Mouse (Mus musculus) myocyte (in vitro differentiated cells): ENCODE data around the gene Elmsan1. TPM values are rescaled to one million over a fixed set of nuclear protein-coding genes. Genes with fewer than 3 reads are reported as not detected.

Source experiments
- H3K27me3 ChIP-seq: one replicate; pipeline ENCODE4 v1.6.1; 2011; ENCODE audit not compliant: control insufficient read depth, insufficient read depth, insufficient read length
- H3K36me3 ChIP-seq: one replicate; pipeline ENCODE4 v1.6.1; 2011; ENCODE audit not compliant: control insufficient read depth, insufficient read depth
- H3K4me2 ChIP-seq: one replicate; pipeline ENCODE4 v1.6.1; 2011; ENCODE audit warnings: low read depth, control low read depth
- H3K4me3 ChIP-seq: one replicate; pipeline ENCODE4 v1.5.1; 2011; ENCODE audit warnings: mild to moderate bottlenecking, control low read depth, moderate library complexity
- H3K79me2 ChIP-seq: one replicate; pipeline ENCODE4 v1.6.1; 2011; ENCODE audit not compliant: control insufficient read depth, insufficient read depth
- H3ac ChIP-seq: one replicate; pipeline ENCODE4 v1.6.1; 2011; ENCODE audit not compliant: control insufficient read depth, insufficient read length
- CEBPB ChIP-seq: IDR thresholded peaks from 2 replicates; pipeline ENCODE4 v1.6.1; 2011; ENCODE audit warnings: mild to moderate bottlenecking, moderate library complexity; ENCODE audit not compliant: poor library complexity, insufficient read depth, severe bottlenecking
- E2F4 ChIP-seq: IDR thresholded peaks from one replicate; pipeline ENCODE4 v1.6.1; 2011; ENCODE audit warnings: mild to moderate bottlenecking, control low read depth, moderate library complexity; ENCODE audit not compliant: insufficient read depth
- MAX ChIP-seq: IDR thresholded peaks from one replicate; pipeline ENCODE4 v1.6.1; 2011; ENCODE audit warnings: low read depth, mild to moderate bottlenecking, control low read depth
- MYOD1 ChIP-seq, 3 experiments: IDR thresholded peaks; one replicate each; pipeline ENCODE4 v1.6.1; 2011; ENCODE audit warnings: control low read depth in 2 of 3, low read depth in 2 of 3, mild to moderate bottlenecking in 2 of 3, moderate library complexity in 1 of 3; ENCODE audit not compliant: insufficient read length in 2 of 3, control insufficient read depth in 1 of 3
- MYOG ChIP-seq, 3 experiments: IDR thresholded peaks; one replicate each; pipeline ENCODE4 v1.6.1; 2011; ENCODE audit warnings: control low read depth in 2 of 3, low read depth in 2 of 3, mild to moderate bottlenecking in 2 of 3; ENCODE audit not compliant: insufficient read length in 2 of 3, control insufficient read depth in 1 of 3, insufficient read depth in 1 of 3
- POLR2A ChIP-seq: IDR thresholded peaks from one replicate; pipeline ENCODE4 v1.6.1; 2011; ENCODE audit warnings: low read depth, mild to moderate bottlenecking, control low read depth, moderate library complexity; ENCODE audit not compliant: insufficient read length
- POLR2AphosphoS2 ChIP-seq: IDR thresholded peaks from one replicate; pipeline ENCODE4 v1.6.1; 2011; ENCODE audit warnings: low read depth, control low read depth; ENCODE audit not compliant: insufficient read length
- REST ChIP-seq: IDR thresholded peaks from one replicate; pipeline ENCODE4 v1.6.1; 2011; ENCODE audit warnings: mild to moderate bottlenecking, control low read depth, moderate library complexity; ENCODE audit not compliant: insufficient read depth, insufficient read length
- SRF ChIP-seq: IDR thresholded peaks from one replicate; pipeline ENCODE4 v1.6.1; 2011; ENCODE audit warnings: low read depth; ENCODE audit not compliant: control insufficient read depth, insufficient read length
- TCF12 ChIP-seq: IDR thresholded peaks from one replicate; pipeline ENCODE4 v1.6.1; 2011; ENCODE audit warnings: mild to moderate bottlenecking, control low read depth; ENCODE audit not compliant: poor library complexity, insufficient read depth, severe bottlenecking
- TCF3 ChIP-seq: IDR thresholded peaks from one replicate; pipeline ENCODE4 v1.6.1; 2011; ENCODE audit warnings: low read depth, control low read depth; ENCODE audit not compliant: insufficient read length
- USF1 ChIP-seq: IDR thresholded peaks from one replicate; pipeline ENCODE4 v1.6.1; 2011; ENCODE audit warnings: low read depth, mild to moderate bottlenecking, control low read depth, moderate library complexity
- polyA plus RNA-seq: library from polyadenylated mRNA; unstranded; fragments of >200 nt; fragmentation: generic; extraction: Trizol; gene quantifications from one replicate; pipeline ENCODE4 v1.2.1, GENCODE M21; 2012; ENCODE audit warnings: missing spikeins

Elmsan1 gene
- polyA plus RNA-seq, 1 experiment: 13.7 TPM

DNA sequence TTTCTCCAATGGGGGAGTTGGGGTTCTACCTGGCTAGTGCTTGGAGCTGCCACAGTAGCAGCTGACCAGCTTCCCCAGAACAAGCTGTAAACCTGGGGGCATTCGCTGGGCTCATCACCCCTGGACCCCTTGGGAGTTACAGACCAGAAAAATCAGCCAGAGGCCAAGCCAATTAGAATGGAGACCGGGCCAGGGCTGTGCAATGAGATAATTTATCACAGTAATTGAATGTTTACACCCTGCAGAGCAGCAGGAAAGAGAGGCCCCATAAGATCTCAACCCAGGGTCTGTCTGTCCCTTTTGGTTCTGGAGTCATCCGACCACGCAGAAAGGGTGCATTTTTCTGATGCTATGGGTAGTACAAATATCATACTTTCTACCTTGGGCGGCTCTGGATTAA lies 26.9 kb downstream of the Elmsan1 start:
- Histone ChIP-seq H3K36me3 (no peaks in the 10 kb centered on the region), H3K4me2 (peak overlapping the region; percentile 93), H3K27me3 (no peaks in the 10 kb centered on the region), H3K79me2 (peaks cover 75% of the 10 kb centered on the region), H3ac (peak overlapping the region; percentile 98), H3K4me3 (peak overlapping the region; percentile 71)
- TF ChIP-seq CEBPB (no peak), POLR2A (no peak), MYOD1 (IDR thresholded peaks at IDR 0.05; ENCODE audit: control insufficient read depth in 1 of 3, insufficient read length in 2 of 3, low read depth in 2 of 3) (no peak), MAX (no peak), TCF12 (no peak), E2F4 (no peak), TCF3 (no peak), POLR2AphosphoS2 (no peak), MYOG (IDR thresholded peaks at IDR 0.05; ENCODE audit: control insufficient read depth in 1 of 3, insufficient read depth in 1 of 3, insufficient read length in 2 of 3, low read depth in 2 of 3) (no peak), SRF (no peak), REST (no peak), USF1 (no peak)

DNA sequence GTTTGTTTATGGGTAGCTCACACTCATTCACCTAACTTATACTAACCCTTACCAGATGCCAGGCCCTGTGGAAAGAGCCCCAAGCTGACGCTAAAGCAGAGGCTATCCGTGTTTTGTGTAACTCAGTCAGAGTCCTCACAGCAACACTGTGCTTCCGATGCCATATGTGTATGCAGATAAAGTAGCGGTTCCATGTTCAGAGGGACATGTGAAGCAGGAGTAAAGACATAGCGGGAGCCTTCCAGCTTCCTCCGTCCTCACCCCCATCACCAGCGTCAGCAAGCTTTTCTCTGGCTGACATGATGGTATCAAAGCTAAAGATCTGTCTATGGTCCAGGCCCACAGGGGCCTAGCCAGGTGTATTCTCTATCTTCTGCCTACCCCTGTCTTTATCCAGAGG lies 27.5 kb downstream of the Elmsan1 start:
- Histone ChIP-seq H3ac (no peak overlapping the region), H3K27me3 (no peaks in the 10 kb centered on the region), H3K4me2 (peak overlapping the region; percentile 93), H3K79me2 (peaks cover 75% of the 10 kb centered on the region), H3K4me3 (peak overlapping the region; percentile 71), H3K36me3 (peaks cover 2% of the 10 kb centered on the region)
- TF ChIP-seq CEBPB (no peak), E2F4 (no peak), SRF (no peak), USF1 (no peak), MYOG (IDR thresholded peaks at IDR 0.05; ENCODE audit: control insufficient read depth in 1 of 3, insufficient read depth in 1 of 3, insufficient read length in 2 of 3, low read depth in 2 of 3) (no peak), POLR2A (no peak), MYOD1 (IDR thresholded peaks at IDR 0.05; ENCODE audit: control insufficient read depth in 1 of 3, insufficient read length in 2 of 3, low read depth in 2 of 3) (no peak), TCF3 (no peak), TCF12 (no peak), REST (no peak), MAX (no peak), POLR2AphosphoS2 (no peak)

DNA sequence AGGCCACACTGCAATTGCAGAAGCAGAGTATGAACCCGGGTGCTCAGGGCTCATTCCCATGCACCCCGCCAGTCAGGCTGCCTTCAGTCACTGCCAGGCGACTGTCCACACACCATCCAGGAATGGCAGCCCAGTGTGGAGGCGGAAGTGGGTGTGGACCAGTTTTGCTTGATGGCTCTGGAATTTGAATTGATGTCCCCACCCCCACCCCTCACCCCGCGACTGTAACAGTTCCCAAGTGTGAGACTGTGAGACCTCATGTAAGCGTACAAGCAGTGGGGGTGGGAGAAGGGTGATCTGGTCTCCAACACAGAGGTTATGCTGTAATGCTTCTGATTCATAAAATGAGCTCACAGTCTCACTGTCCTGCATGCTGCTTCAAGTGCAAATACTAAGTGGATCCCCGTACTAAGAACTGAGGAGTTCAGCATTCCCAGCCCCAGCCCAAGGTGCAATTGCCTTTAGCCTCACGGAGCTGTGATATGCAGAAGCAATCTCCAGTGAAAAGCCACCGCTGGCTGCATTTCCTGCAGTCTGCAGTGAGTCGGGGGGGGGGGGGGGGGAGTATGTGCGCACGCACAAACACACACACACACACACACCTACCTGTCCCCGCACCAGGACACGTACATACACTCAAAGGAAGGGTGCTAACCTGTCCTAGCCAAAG lies 28.4 kb downstream of the Elmsan1 start:
- H3K4me3 ChIP-seq: no peak overlapping the region
- TF ChIP-seq POLR2A: peak; percentile 24
- TF ChIP-seq MAX: no peak
- no peaks in the 10 kb centered on the region for H3K27me3 ChIP-seq
- peaks cover 76% of the 10 kb centered on the region for H3K79me2 ChIP-seq
- no peak overlapping the region for H3ac ChIP-seq
- peaks cover 6% of the 10 kb centered on the region for H3K36me3 ChIP-seq
- peak overlapping the region; percentile 93 for H3K4me2 ChIP-seq

DNA sequence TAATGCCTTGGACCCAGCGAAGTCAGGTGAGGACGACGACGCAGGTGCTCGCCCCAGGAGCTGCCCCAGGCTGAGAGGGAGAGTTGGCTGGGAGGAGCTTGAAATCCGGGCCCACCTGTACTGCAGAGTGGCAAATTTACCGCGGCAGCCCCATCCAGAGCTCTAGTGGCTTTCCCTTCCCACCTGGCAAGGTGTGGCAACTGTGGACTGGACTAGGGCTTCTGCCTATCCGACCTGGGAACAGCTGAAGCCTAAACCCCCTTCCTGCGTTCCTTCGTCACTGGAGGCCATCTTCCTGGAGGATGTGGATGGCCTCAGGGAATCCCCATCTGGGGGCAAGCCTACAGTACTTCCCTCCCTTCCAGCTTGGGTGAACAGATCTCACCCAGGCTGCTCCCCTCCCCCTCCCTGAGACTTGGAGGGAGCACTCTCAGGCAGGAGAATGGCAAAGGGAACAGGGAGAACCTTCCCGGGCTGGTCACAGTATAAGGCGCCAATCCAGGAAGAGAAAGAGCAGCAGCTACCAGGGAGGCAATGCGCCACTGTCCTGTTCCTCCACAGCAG lies 29.7 kb downstream of the Elmsan1 start:
- TF ChIP-seq CEBPB (no peak), MYOG (IDR thresholded peaks at IDR 0.05; ENCODE audit: control insufficient read depth in 1 of 3, insufficient read depth in 1 of 3, insufficient read length in 2 of 3, low read depth in 2 of 3) (no peak), REST (no peak), MYOD1 (IDR thresholded peaks at IDR 0.05; ENCODE audit: control insufficient read depth in 1 of 3, insufficient read length in 2 of 3, low read depth in 2 of 3) (no peak), POLR2AphosphoS2 (no peak), E2F4 (no peak), USF1 (no peak), POLR2A (no peak), MAX (no peak), SRF (no peak), TCF3 (no peak), TCF12 (no peak)
- peak overlapping the region; percentile 30 for H3K4me2 ChIP-seq
- no peak overlapping the region for H3K4me3 ChIP-seq
- no peaks in the 10 kb centered on the region for H3K27me3 ChIP-seq
- H3ac ChIP-seq: no peak overlapping the region
- H3K36me3 ChIP-seq: peaks cover 6% of the 10 kb centered on the region
- H3K79me2 ChIP-seq: peaks cover 89% of the 10 kb centered on the region

DNA sequence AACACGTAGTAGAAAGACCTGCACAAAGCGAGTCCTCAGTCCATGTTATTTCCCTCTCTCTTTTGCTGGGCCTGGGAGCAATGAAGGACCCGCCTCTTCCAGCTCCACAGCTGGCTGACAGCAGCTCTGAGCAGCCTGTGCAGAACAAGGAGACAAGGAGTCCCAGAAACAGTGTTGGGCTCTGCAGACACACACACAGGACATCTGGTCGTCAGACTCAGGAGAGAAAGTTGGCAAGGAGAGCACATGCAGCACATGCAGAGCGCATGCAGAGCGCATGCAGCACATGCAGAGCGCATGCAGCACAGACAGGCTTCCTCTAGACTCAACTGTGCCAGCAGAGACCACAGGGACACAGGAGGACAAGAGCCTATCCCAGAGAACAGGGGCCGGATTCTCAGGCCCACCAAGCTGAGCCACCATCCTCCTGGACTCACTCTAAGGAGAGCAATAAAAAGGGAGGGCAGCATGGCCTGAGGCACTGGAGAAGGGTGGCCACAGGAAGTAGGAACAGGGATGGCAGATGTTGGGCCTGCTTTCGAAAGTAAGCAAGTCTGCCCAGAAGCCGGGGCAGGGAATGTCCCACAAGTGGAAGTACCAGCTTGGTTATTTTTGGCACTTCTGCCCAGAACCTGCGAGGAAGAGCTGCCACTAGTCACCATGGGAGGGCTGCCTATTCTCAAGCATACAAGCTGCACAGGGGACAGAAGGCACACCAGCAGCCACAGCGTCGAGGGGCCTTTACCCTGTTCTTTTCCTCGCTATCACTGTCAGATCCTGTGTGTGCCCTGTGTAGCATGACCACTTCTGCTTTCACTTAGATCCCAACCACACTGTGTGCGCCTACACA lies 30.7 kb downstream of the Elmsan1 start:
- Histone ChIP-seq H3K79me2 (peaks cover 98% of the 10 kb centered on the region), H3K4me2 (peak overlapping the region; percentile 48)
- TF ChIP-seq POLR2AphosphoS2 (peak; percentile 35), E2F4 (no peak), MYOG (IDR thresholded peaks at IDR 0.05; ENCODE audit: control insufficient read depth in 1 of 3, insufficient read depth in 1 of 3, insufficient read length in 2 of 3, low read depth in 2 of 3) (peak in 1 of 3 experiments; percentile 13)

More for the DNA sequence above, 30.7 kb downstream of the Elmsan1 start:
- H3K36me3 ChIP-seq: peaks cover 6% of the 10 kb centered on the region
- no peak overlapping the region for H3ac ChIP-seq
- no peaks in the 10 kb centered on the region for H3K27me3 ChIP-seq
- H3K4me3 ChIP-seq: no peak overlapping the region
